Mouse (Mus musculus) lung, postnatal 0 days (tissue): ENCODE data around the gene Lyz1. TPM values are rescaled to one million over a fixed set of nuclear protein-coding genes. Genes with fewer than 3 reads are reported as not detected.

ENCODE experiments used
- ATAC-seq: fragments of 200-750 bp; cut with Nextera tagmentation; 2 replicates; pipeline ENCODE4 v1.8.0; 2017; ENCODE audit warnings: moderate library complexity
- DNase-seq: peaks from one replicate; pipeline ENCODE4 v3.0.0-alpha.2; 2016; ENCODE audit warnings: low spot score
- H3K27ac ChIP-seq: fragments of 300-500 bp; sonication (generic); 2 replicates; pipeline ENCODE4 v1.5.1; 2014; ENCODE audit warnings: antibody characterized with exemption, mild to moderate bottlenecking, low read length, mixed read lengths
- H3K27me3 ChIP-seq: fragments of 300-500 bp; sonication (generic); replicated peaks from 2 replicates; pipeline ENCODE4 v1.6.1; 2014; ENCODE audit warnings: low read length, mixed read lengths; ENCODE audit not compliant: insufficient read depth
- H3K36me3 ChIP-seq: fragments of 300-500 bp; sonication (generic); 2 replicates; pipeline ENCODE4 v1.6.1; 2014; ENCODE audit warnings: low read length, mixed read lengths; ENCODE audit not compliant: insufficient read depth
- H3K4me1 ChIP-seq: fragments of 300-500 bp; sonication (generic); 2 replicates; pipeline ENCODE4 v1.6.1; 2014; ENCODE audit warnings: antibody characterized with exemption, low read depth, low read length, mixed read lengths; ENCODE audit not compliant: insufficient read depth
- H3K4me2 ChIP-seq: fragments of 300-500 bp; sonication (generic); replicated peaks from 2 replicates; pipeline ENCODE4 v1.6.1; 2014; ENCODE audit warnings: low read depth, mild to moderate bottlenecking, low read length, moderate library complexity, mixed read lengths
- H3K4me3 ChIP-seq: fragments of 300-500 bp; sonication (generic); 2 replicates; pipeline ENCODE4 v1.5.1; 2014; ENCODE audit warnings: low read depth, low read length
- H3K9ac ChIP-seq: fragments of 300-500 bp; sonication (generic); replicated peaks from 2 replicates; pipeline ENCODE4 v1.6.1; 2014; ENCODE audit warnings: low read depth, mild to moderate bottlenecking
- H3K9me3 ChIP-seq: fragments of 300-500 bp; sonication (generic); 2 replicates; pipeline ENCODE4 v1.6.1; 2016; ENCODE audit warnings: low read length, mixed read lengths
- CTCF ChIP-seq: IDR thresholded peaks from 2 replicates; pipeline ENCODE4 v1.5.1; 2016; ENCODE audit warnings: antibody characterized with exemption, mild to moderate bottlenecking
- EP300 ChIP-seq: IDR thresholded peaks from 2 replicates; pipeline ENCODE4 v1.6.1; 2016; ENCODE audit warnings: antibody characterized with exemption, mild to moderate bottlenecking, control low read depth
- WGBS: fragments of 180-500 bp; shearing (Covaris S2); extraction: QIAGEN DNeasy Blood & Tissue Kit; methylation state at CpG from one replicate; pipeline ENCODE4 v1.1.7; 2014; 5-methylcytosine and 5-hydroxymethylcytosine counted together
- polyA plus RNA-seq: library from polyadenylated mRNA; unstranded; fragments of >200 nt; fragmentation: Nextera tagmentation; extraction: Ambion mirVana; gene quantifications from 2 replicates; pipeline ENCODE4 v1.2.1, GENCODE M21; 2015

Lyz1 gene
- polyA plus RNA-seq, 1 experiment from 2014 or later: 3,269 TPM

- Histone ChIP-seq H3K27me3 (no peaks in the 10 kb centered on the region), H3K4me3 (no peak overlapping the region), H3K9me3 (no peaks in the 10 kb centered on the region), H3K9ac (no peak overlapping the region), H3K4me2 (no peak overlapping the region), H3K36me3 (no peaks in the 10 kb centered on the region), H3K27ac (no peak overlapping the region), H3K4me1 (no peaks in the 10 kb centered on the region)
- 82% methylated on average over 7 of the region's 7 CpGs for WGBS
- DNase-seq: no peak
- ATAC-seq: no peak
- TF ChIP-seq EP300 (no peak), CTCF (no peak)
Measured at GRCm38 (mm10) chr10:117323782-117324181, 31.1 kb upstream of the Lyz1 start.

GRCm38 (mm10) chr10:117322630-117323029 is 30.0 kb upstream of the Lyz1 start:
- WGBS: 83% methylated on average over 5 of the region's 5 CpGs
- H3K4me3 ChIP-seq: no peak overlapping the region

GRCm38 (mm10) chr10:117320571-117320981 is 27.9 kb upstream of the Lyz1 start:
- TF ChIP-seq CTCF: no peak
- TF ChIP-seq EP300: peak; percentile 93
- no peaks in the 10 kb centered on the region for H3K36me3 ChIP-seq
- no peak overlapping the region for H3K4me2 ChIP-seq
- no peaks in the 10 kb centered on the region for H3K9me3 ChIP-seq
- no peak overlapping the region; the same call in 1 of the 2 replicates for H3K27ac ChIP-seq
- H3K4me3 ChIP-seq: no peak overlapping the region
- H3K9ac ChIP-seq: no peak overlapping the region
- no peaks in the 10 kb centered on the region for H3K27me3 ChIP-seq
- peak; percentile 88 for ATAC-seq
- 45% methylated on average over 3 of the region's 3 CpGs for WGBS
- no peaks in the 10 kb centered on the region for H3K4me1 ChIP-seq
- DNase-seq: peak; percentile 86

More at GRCm38 (mm10) chr10:117322630-117323029, 30.0 kb upstream of the Lyz1 start:
- no peaks in the 10 kb centered on the region for H3K9me3 ChIP-seq
- no peak for TF ChIP-seq CTCF
- TF ChIP-seq EP300: no peak
- DNase-seq (no peak), ATAC-seq (no peak)
- H3K36me3 ChIP-seq: no peaks in the 10 kb centered on the region
- no peaks in the 10 kb centered on the region for H3K4me1 ChIP-seq
- no peak overlapping the region for H3K4me2 ChIP-seq
- no peak overlapping the region for H3K9ac ChIP-seq
- H3K27me3 ChIP-seq: no peaks in the 10 kb centered on the region
- H3K27ac ChIP-seq: no peak overlapping the region

GRCm38 (mm10) chr10:117316391-117316790 is 23.7 kb upstream of the Lyz1 start:
- WGBS: 88% methylated on average over 11 of the region's 11 CpGs
- no peaks in the 10 kb centered on the region for H3K36me3 ChIP-seq
- no peak for DNase-seq

GRCm38 (mm10) chr10:117313133-117313532 is 20.5 kb upstream of the Lyz1 start:
- no peak overlapping the region for H3K4me3 ChIP-seq
- H3K4me2 ChIP-seq: no peak overlapping the region
- no peaks in the 10 kb centered on the region for H3K27me3 ChIP-seq
- H3K36me3 ChIP-seq: no peaks in the 10 kb centered on the region
- WGBS: 79% methylated on average over 2 of the region's 2 CpGs
- no peaks in the 10 kb centered on the region for H3K9me3 ChIP-seq
- no peak overlapping the region for H3K9ac ChIP-seq
- no peak overlapping the region for H3K27ac ChIP-seq
- ATAC-seq (no peak), DNase-seq (no peak)
- TF ChIP-seq EP300: no peak
- TF ChIP-seq CTCF: no peak
- H3K4me1 ChIP-seq: no peaks in the 10 kb centered on the region

More at GRCm38 (mm10) chr10:117316391-117316790, 23.7 kb upstream of the Lyz1 start:
- ATAC-seq: no peak
- H3K27me3 ChIP-seq: no peaks in the 10 kb centered on the region
- H3K9ac ChIP-seq: no peak overlapping the region
- no peak for TF ChIP-seq CTCF
- no peak for TF ChIP-seq EP300
- no peak overlapping the region for H3K4me2 ChIP-seq
- no peak overlapping the region for H3K27ac ChIP-seq
- no peaks in the 10 kb centered on the region for H3K9me3 ChIP-seq
- H3K4me3 ChIP-seq: no peak overlapping the region
- no peaks in the 10 kb centered on the region for H3K4me1 ChIP-seq

- Histone ChIP-seq H3K9ac (no peak overlapping the region), H3K4me1 (no peaks in the 10 kb centered on the region), H3K27ac (no peak overlapping the region), H3K36me3 (no peaks in the 10 kb centered on the region), H3K9me3 (no peaks in the 10 kb centered on the region), H3K4me2 (no peak overlapping the region), H3K4me3 (no peak overlapping the region), H3K27me3 (no peaks in the 10 kb centered on the region)
- TF ChIP-seq CTCF: no peak
- TF ChIP-seq EP300: no peak
- DNase-seq: no peak
- ATAC-seq: no peak
- WGBS: 82% methylated on average over 8 of the region's 8 CpGs
Measured at GRCm38 (mm10) chr10:117312168-117312567, 19.5 kb upstream of the Lyz1 start.

GRCm38 (mm10) chr10:117304371-117304770 is 11.7 kb upstream of the Lyz1 start:
- no peak overlapping the region for H3K4me3 ChIP-seq
- no peak for ATAC-seq
- DNase-seq: no peak
- no peaks in the 10 kb centered on the region for H3K36me3 ChIP-seq
- H3K4me1 ChIP-seq: no peaks in the 10 kb centered on the region
- TF ChIP-seq CTCF: no peak
- WGBS: 82% methylated on average over 5 of the region's 5 CpGs
- H3K9me3 ChIP-seq: no peaks in the 10 kb centered on the region
- H3K27me3 ChIP-seq: no peaks in the 10 kb centered on the region
- H3K27ac ChIP-seq: no peak overlapping the region
- H3K4me2 ChIP-seq: no peak overlapping the region
- no peak overlapping the region for H3K9ac ChIP-seq
